Mouse (Mus musculus): ENCODE data around the gene Rnaseh2a. TPM values are rescaled to one million over a fixed set of nuclear protein-coding genes. Genes with fewer than 3 reads are reported as not detected.

The Rnaseh2a gene
- polyA plus RNA-seq, 1 experiment from 2014 or later = 46.4 TPM

GRCm38 (mm10) chr8:84970135-84970790 is 696 bp upstream of the Rnaseh2a start:
- H3K27ac ChIP-seq (ENCODE audit: low read length) = peak overlapping the region; percentile 65; the same call in 1 of the 2 replicates

DNA sequence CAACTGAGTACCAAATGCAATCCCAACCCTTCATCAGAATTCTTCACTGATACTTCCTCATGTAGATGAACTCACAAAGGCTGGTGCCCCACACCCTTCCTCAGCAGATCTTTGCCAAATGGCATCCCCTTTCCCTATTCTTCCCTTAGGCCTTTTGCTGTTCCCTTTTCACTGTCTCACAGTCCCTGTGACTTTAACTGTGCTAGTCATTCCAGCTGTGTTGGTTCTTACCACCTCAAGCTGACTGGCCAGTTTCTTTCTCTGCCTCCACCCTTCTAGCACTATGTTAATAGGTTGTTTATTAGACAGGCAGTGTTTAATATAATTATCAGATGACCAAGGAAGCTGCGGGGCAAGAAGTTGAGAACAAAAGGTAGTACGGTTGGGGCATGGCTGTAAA is 917 bp downstream of the Rnaseh2a start:
- Histone ChIP-seq H3K27ac (ENCODE audit: low read length) (peak overlapping the region; percentile 87), H3K9ac (replicated peaks; ENCODE audit: low read depth) (peak overlapping the region; percentile 54; the same call in 1 of the 2 replicates), H3K27me3 (replicated peaks; ENCODE audit: insufficient read depth, low read length) (no peaks in the 10 kb centered on the region), H3K4me3 (ENCODE audit: low read depth, low read length) (peak overlapping the region; percentile 51), H3K36me3 (ENCODE audit: insufficient read depth, low read length) (peaks cover 3% of the 10 kb centered on the region; the same call in 1 of the 2 replicates), H3K9me3 (ENCODE audit: low read length) (no peaks in the 10 kb centered on the region), H3K4me2 (replicated peaks; ENCODE audit: low read depth, low read length) (peak overlapping the region; percentile 87), H3K4me1 (ENCODE audit: insufficient read depth, low read depth, low read length) (peaks cover 24% of the 10 kb centered on the region; the same call in 1 of the 2 replicates)
- 4% methylated on average over 2 of the region's 2 CpGs for WGBS
- no peak for ATAC-seq
- no peak for TF ChIP-seq EP300 (IDR thresholded peaks at IDR 0.05)
- TF ChIP-seq CTCF (IDR thresholded peaks at IDR 0.05) = no peak
- peak; percentile 56 for DNase-seq (ENCODE audit: low spot score)

More at GRCm38 (mm10) chr8:84970135-84970790, 696 bp upstream of the Rnaseh2a start:
- H3K4me2 ChIP-seq (replicated peaks; ENCODE audit: low read depth, low read length) = peak overlapping the region; percentile 87
- H3K9me3 ChIP-seq (ENCODE audit: low read length) = no peaks in the 10 kb centered on the region
- H3K4me1 ChIP-seq (ENCODE audit: insufficient read depth, low read depth, low read length) = peaks cover 20% of the 10 kb centered on the region; the same call in 1 of the 2 replicates
- TF ChIP-seq EP300 (IDR thresholded peaks at IDR 0.05) = no peak
- peak overlapping the region; percentile 54 for H3K9ac ChIP-seq (replicated peaks; ENCODE audit: low read depth)
- no peak for DNase-seq (ENCODE audit: low spot score)
- H3K27me3 ChIP-seq (replicated peaks; ENCODE audit: insufficient read depth, low read length) = no peaks in the 10 kb centered on the region
- no peak for ATAC-seq
- peak overlapping the region; percentile 51 for H3K4me3 ChIP-seq (ENCODE audit: low read depth, low read length)
- peaks cover 3% of the 10 kb centered on the region; the same call in 1 of the 2 replicates for H3K36me3 ChIP-seq (ENCODE audit: insufficient read depth, low read length)
- WGBS = 5% methylated on average over 21 of the region's 21 CpGs

DNA sequence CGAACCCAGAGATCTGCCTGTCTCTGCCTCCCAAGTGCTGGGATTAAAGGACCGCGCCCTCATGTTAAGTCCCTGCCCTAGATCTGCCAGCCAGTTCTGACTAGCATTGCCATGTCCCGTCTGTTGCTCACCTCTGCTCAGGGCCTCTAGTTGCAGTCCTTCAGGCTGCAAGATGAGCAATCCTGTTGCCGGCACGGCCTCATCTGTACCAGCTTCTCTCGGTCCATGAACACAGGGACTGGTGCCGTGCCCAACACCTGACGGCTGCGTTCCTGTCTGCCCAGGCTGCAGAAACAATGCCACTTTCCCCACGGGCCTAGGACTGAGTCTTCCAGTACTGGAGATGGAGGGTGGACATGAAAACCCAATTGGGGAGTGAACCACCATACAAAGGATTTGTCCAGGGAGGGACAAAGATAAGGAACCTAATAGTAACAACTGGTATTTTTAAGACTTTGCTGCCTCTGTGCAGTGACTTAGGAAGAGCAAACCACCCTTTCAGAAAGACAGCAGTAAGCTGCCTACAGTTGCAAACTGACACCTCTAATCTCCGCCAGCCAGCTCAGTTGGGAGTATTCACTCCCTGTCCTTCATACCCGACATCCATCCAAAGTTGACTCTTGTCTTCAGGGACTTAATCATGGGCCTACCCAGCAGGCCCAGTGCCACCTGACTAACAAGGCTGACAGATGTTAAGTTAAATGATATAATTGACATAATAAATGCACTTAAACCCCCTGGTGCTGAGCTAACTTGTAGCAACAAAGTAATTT is 1.8 kb downstream of the Rnaseh2a start:
- Histone ChIP-seq H3K36me3 (ENCODE audit: insufficient read depth, low read length) (peaks cover 3% of the 10 kb centered on the region; the same call in 1 of the 2 replicates), H3K27ac (ENCODE audit: low read length) (0 out of 2 replicates have a peak overlapping the region, but pooled peaks have one; percentile 87), H3K4me1 (ENCODE audit: insufficient read depth, low read depth, low read length) (peaks cover 24% of the 10 kb centered on the region; the same call in 1 of the 2 replicates), H3K4me3 (ENCODE audit: low read depth, low read length) (no peak overlapping the region), H3K27me3 (replicated peaks; ENCODE audit: insufficient read depth, low read length) (no peaks in the 10 kb centered on the region), H3K9me3 (ENCODE audit: low read length) (no peaks in the 10 kb centered on the region), H3K4me2 (replicated peaks; ENCODE audit: low read depth, low read length) (no peak overlapping the region), H3K9ac (replicated peaks; ENCODE audit: low read depth) (no peak overlapping the region)
- no peak for DNase-seq (ENCODE audit: low spot score)
- TF ChIP-seq CTCF (IDR thresholded peaks at IDR 0.05) (no peak), EP300 (IDR thresholded peaks at IDR 0.05) (no peak)
- WGBS = 86% methylated on average over 13 of the region's 13 CpGs
- no peak for ATAC-seq

- peak; percentile 34 for ATAC-seq
- H3K4me2 ChIP-seq (replicated peaks; ENCODE audit: low read depth, low read length) = 0 out of 2 replicates have a peak overlapping the region, but pooled peaks have one; percentile 17
Observed at GRCm38 (mm10) chr8:84966603-84967002, 3.0 kb downstream of the Rnaseh2a start.

GRCm38 (mm10) chr8:84965731-84966291 is 3.8 kb downstream of the Rnaseh2a start:
- Histone ChIP-seq H3K9me3 (ENCODE audit: low read length) (no peaks in the 10 kb centered on the region), H3K9ac (replicated peaks; ENCODE audit: low read depth) (peak overlapping the region; percentile 46; the same call in 1 of the 2 replicates), H3K36me3 (ENCODE audit: insufficient read depth, low read length) (no peaks in the 10 kb centered on the region), H3K4me2 (replicated peaks; ENCODE audit: low read depth, low read length) (peak overlapping the region; percentile 87), H3K4me3 (ENCODE audit: low read depth, low read length) (peak overlapping the region; percentile 53), H3K4me1 (ENCODE audit: insufficient read depth, low read depth, low read length) (peaks cover 23% of the 10 kb centered on the region; the same call in 1 of the 2 replicates), H3K27me3 (replicated peaks; ENCODE audit: insufficient read depth, low read length) (no peaks in the 10 kb centered on the region), H3K27ac (ENCODE audit: low read length) (peak overlapping the region; percentile 35; the same call in 1 of the 2 replicates)
- ATAC-seq (peak; percentile 94), DNase-seq (ENCODE audit: low spot score) (peak; percentile 99)
- no peak for TF ChIP-seq EP300 (IDR thresholded peaks at IDR 0.05)
- peak; percentile 1; the same call in 1 of the 2 replicates for TF ChIP-seq CTCF (IDR thresholded peaks at IDR 0.05)
- under 1% methylated on average over 41 of the region's 41 CpGs for WGBS

More at GRCm38 (mm10) chr8:84966603-84967002, 3.0 kb downstream of the Rnaseh2a start:
- Histone ChIP-seq H3K9me3 (ENCODE audit: low read length) (no peaks in the 10 kb centered on the region), H3K27me3 (replicated peaks; ENCODE audit: insufficient read depth, low read length) (no peaks in the 10 kb centered on the region), H3K9ac (replicated peaks; ENCODE audit: low read depth) (no peak overlapping the region), H3K4me3 (ENCODE audit: low read depth, low read length) (no peak overlapping the region), H3K36me3 (ENCODE audit: insufficient read depth, low read length) (0 out of 2 replicates have a peak, but pooled peaks cover under 1% of the 10 kb centered on the region), H3K27ac (ENCODE audit: low read length) (peak overlapping the region; percentile 57; the same call in 1 of the 2 replicates), H3K4me1 (ENCODE audit: insufficient read depth, low read depth, low read length) (peaks cover 24% of the 10 kb centered on the region; the same call in 1 of the 2 replicates)
- WGBS = 27% methylated on average over 3 of the region's 3 CpGs
- DNase-seq (ENCODE audit: low spot score) = peak; percentile 38
- no peak for TF ChIP-seq CTCF (IDR thresholded peaks at IDR 0.05)
- TF ChIP-seq EP300 (IDR thresholded peaks at IDR 0.05) = peak; percentile 53
